Mouse (Mus musculus): Measurements from ENCODE around the gene Krtap5-3. TPM values are rescaled to one million over a fixed set of nuclear protein-coding genes. Genes with fewer than 3 reads are reported as not detected.
"Not testable (repeated sequence)": the region's sequence is repeated elsewhere in the genome, so short reads cannot be mapped to it uniquely, and the experiment has no call there.

The Krtap5-3 gene
- total and polyA plus RNA-seq, 2 experiments from 2014 or later, result not detected

DNA sequence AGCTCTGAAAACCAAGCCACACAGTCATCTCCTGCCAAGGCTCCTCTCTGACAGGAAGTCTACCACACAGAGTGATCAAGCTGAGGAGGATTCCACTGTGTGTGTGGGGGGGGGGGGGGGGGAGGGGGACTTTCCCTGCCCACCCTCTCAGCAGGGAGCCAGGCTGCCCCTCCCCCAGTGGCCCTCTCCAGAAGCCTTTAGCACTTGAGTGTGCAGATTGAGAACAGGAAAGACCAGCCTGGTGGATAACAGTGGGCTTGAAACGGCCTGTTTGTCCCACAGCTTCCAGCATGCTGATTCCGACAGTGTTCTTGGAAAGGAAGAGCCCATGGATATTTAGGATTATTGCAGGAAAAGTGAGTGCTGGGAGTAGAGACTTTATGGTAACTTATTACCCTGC is 23.4 kb downstream of the Krtap5-3 start:
- Histone ChIP-seq H3K27me3 (ENCODE audit: insufficient read depth, low read length) (no peaks in the 10 kb centered on the region), H3K9me3 (ENCODE audit: low read length) (no peaks in the 10 kb centered on the region), H3K4me2 (ENCODE audit: low read depth) (no peak overlapping the region), H3K36me3 (ENCODE audit: insufficient read depth) (no peaks in the 10 kb centered on the region), H3K9ac (no peak overlapping the region), H3K4me3 (ENCODE audit: low read depth, low read length) (no peak overlapping the region), H3K4me1 (ENCODE audit: insufficient read depth) (no peaks in the 10 kb centered on the region), H3K27ac (ENCODE audit: low read depth, low read length) (no peak overlapping the region)
- DNase-seq, result no peak
- 41% methylated on average over 2 of the region's 2 CpGs for WGBS
- ATAC-seq, result no peak
- TF ChIP-seq CTCF (IDR thresholded peaks at IDR 0.05; ENCODE audit: low read depth), result no peak

DNA sequence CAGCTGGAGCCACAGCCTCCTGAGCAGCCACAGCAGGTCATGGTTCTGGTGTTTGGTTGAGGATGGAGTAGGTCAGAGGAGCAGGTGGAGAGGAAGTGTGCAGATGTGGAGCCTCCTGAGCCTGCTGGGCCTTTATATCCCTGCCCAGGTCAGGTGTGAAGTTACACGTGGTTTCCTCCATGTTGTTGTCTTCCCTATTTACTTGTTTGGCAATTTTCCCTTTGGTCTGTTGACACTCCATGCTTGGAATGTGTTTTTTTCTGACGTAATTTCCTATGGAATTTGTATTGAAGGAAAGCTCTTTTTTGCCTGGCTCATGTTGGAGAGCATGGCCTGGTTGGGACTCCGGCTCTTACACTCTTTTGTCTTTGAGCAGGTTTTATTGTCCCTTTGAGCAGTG is 28.7 kb downstream of the Krtap5-3 start, which contains the start of gene Krtap5-5:
TSS of gene Krtap5-5 (minus strand) at position 101 of the 400 bp plus-strand sequence.
- not testable (repeated sequence) for H3K27ac ChIP-seq (ENCODE audit: low read depth, low read length); ATAC-seq; H3K9me3 ChIP-seq (ENCODE audit: low read length); H3K27me3 ChIP-seq (ENCODE audit: insufficient read depth, low read length); H3K4me2 ChIP-seq (ENCODE audit: low read depth); H3K4me1 ChIP-seq (ENCODE audit: insufficient read depth); H3K9ac ChIP-seq; H3K36me3 ChIP-seq (ENCODE audit: insufficient read depth); H3K4me3 ChIP-seq (ENCODE audit: low read depth, low read length); DNase-seq
- 43% methylated on average over 3 of the region's 3 CpGs for WGBS

DNA sequence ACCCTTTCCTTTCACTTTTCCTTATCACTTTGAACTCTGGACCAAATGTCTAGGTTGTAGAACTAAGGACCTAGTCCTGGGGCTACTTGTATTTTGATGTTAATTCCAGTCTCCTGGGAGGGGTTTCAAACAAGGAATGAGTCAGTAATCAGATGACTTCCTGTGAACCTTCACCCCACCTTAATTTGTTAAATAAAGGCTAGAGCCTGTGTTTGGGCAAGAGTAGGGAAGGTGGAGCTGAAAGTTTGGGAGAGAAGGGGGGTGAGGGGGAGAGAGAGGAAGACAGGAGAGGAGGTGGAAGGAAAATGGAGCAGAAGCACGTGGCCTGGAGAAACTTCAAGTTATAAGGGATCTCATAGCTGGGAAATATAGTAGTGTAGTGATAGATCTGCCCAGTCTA is 30.4 kb downstream of the Krtap5-3 start:
- Histone ChIP-seq H3K9me3 (ENCODE audit: low read length) (no peaks in the 10 kb centered on the region), H3K27ac (ENCODE audit: low read depth, low read length) (no peak overlapping the region), H3K4me3 (ENCODE audit: low read depth, low read length) (no peak overlapping the region), H3K36me3 (ENCODE audit: insufficient read depth) (no peaks in the 10 kb centered on the region), H3K9ac (no peak overlapping the region), H3K27me3 (ENCODE audit: insufficient read depth, low read length) (no peaks in the 10 kb centered on the region), H3K4me2 (ENCODE audit: low read depth) (no peak overlapping the region), H3K4me1 (ENCODE audit: insufficient read depth) (no peaks in the 10 kb centered on the region)
- TF ChIP-seq CTCF (IDR thresholded peaks at IDR 0.05; ENCODE audit: low read depth), result no peak
- no peak for ATAC-seq
- 25% methylated on average over 1 of the region's 1 CpGs for WGBS
- no peak for DNase-seq

DNA sequence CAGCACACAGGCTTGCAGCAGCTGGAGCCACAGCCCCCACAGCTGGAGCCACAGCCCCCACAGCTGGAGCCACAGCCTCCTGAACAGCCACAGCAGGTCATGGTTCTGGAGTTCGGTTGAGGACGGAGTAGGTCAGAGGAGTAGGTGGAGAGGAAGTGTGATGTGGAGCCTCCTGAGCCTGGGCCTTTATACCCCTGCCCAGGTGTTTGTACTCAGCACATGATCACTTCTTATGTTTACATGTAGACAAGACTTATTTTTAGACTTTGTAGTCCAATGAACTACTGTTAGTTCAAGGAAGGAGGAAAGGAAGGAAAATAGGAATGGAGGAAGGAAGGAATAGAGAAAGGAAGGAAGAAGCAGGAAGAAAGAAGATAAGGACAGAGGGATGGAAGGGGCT is 39.8 kb downstream of the Krtap5-3 start, which contains the start of gene Gm40460:
TSS of gene Gm40460 (minus strand) at position 101 of the 400 bp plus-strand sequence.
- 55% methylated on average over 2 of the region's 2 CpGs for WGBS
- Histone ChIP-seq H3K4me1 (ENCODE audit: insufficient read depth) (no peaks in the 10 kb centered on the region), H3K36me3 (ENCODE audit: insufficient read depth) (no peaks in the 10 kb centered on the region), H3K9ac (no peak within 1 kb of the TSS), H3K4me2 (ENCODE audit: low read depth) (no peak within 1 kb of the TSS), H3K9me3 (ENCODE audit: low read length) (no peaks in the 10 kb centered on the region), H3K27ac (ENCODE audit: low read depth, low read length) (no peak within 1 kb of the TSS), H3K27me3 (ENCODE audit: insufficient read depth, low read length) (no peaks in the 10 kb centered on the region), H3K4me3 (ENCODE audit: low read depth, low read length) (no peak within 1 kb of the TSS)
- no peak for TF ChIP-seq CTCF (IDR thresholded peaks at IDR 0.05; ENCODE audit: low read depth)
- DNase-seq (no peak), ATAC-seq (no peak)

DNA sequence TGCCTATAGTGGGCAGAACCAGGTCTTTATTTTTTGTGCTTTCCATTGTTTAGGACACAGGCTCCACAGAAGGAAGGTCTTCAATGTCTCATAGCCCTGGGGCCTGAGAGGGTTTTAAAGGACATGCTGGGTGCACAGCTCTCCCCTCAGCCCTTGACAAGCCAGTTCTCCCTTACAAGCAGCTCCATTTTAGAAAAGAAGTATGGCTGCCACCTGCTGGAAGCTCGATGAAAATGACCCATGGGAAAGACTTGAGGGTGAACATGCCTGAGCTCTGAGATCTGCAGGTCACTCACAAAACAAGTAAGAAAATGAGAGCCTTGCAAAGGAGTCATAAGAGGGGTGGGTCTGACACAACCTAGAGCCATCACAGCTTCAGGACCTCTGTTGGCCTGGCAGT is 48.7 kb downstream of the Krtap5-3 start:
- no peak overlapping the region for H3K9ac ChIP-seq
- no peak overlapping the region for H3K27ac ChIP-seq (ENCODE audit: low read depth, low read length)
- H3K4me1 ChIP-seq (ENCODE audit: insufficient read depth), result no peaks in the 10 kb centered on the region
- H3K4me2 ChIP-seq (ENCODE audit: low read depth), result no peak overlapping the region
- peak; percentile 50 for DNase-seq
- no peaks in the 10 kb centered on the region for H3K27me3 ChIP-seq (ENCODE audit: insufficient read depth, low read length)
- TF ChIP-seq CTCF (IDR thresholded peaks at IDR 0.05; ENCODE audit: low read depth), result peak; percentile 71
- no peaks in the 10 kb centered on the region for H3K36me3 ChIP-seq (ENCODE audit: insufficient read depth)
- no peak overlapping the region for H3K4me3 ChIP-seq (ENCODE audit: low read depth, low read length)
- 0% methylated on average over 1 of the region's 1 CpGs for WGBS
- no peak for ATAC-seq
- H3K9me3 ChIP-seq (ENCODE audit: low read length), result no peaks in the 10 kb centered on the region

Other genes with a start within 250 kb of the Krtap5-3 start
- gene Mob2, start 140.3 kb upstream of the Krtap5-3 start, total RNA-seq (2014; rRNA removed), result 37.8 and 42.5 TPM in 2 replicates
- 39.8 and 39.9 TPM in 2 replicates for gene Mob2, start 140.3 kb upstream of the Krtap5-3 start, polyA plus RNA-seq (2015; fragmentation: Nextera tagmentation; extraction: Ambion mirVana)
- 78.0 and 92.6 TPM in 2 replicates for gene Dusp8, start 105.5 kb upstream of the Krtap5-3 start, total RNA-seq (2014; rRNA removed)
- 79.2 and 106 TPM in 2 replicates for gene Dusp8, start 105.5 kb upstream of the Krtap5-3 start, polyA plus RNA-seq (2015; fragmentation: Nextera tagmentation; extraction: Ambion mirVana)
- not detected in 2 replicates for gene Gm45618, start 80.6 kb upstream of the Krtap5-3 start, total RNA-seq (2014; rRNA removed)
- gene Gm45618, start 80.6 kb upstream of the Krtap5-3 start, polyA plus RNA-seq (2015; fragmentation: Nextera tagmentation; extraction: Ambion mirVana), result 0.24 TPM in 1 of 2 replicates, not detected in the other
- not detected in 2 replicates for gene Gm39115, start 65.3 kb upstream of the Krtap5-3 start, total RNA-seq (2014; rRNA removed)
- not detected in 2 replicates for gene Gm39115, start 65.3 kb upstream of the Krtap5-3 start, polyA plus RNA-seq (2015; fragmentation: Nextera tagmentation; extraction: Ambion mirVana)
- gene Gm45337, start 56.8 kb upstream of the Krtap5-3 start, total RNA-seq (2014; rRNA removed), result not detected in 2 replicates
- not detected in 2 replicates for gene Gm45337, start 56.8 kb upstream of the Krtap5-3 start, polyA plus RNA-seq (2015; fragmentation: Nextera tagmentation; extraction: Ambion mirVana)
- not detected in 2 replicates for gene Gm29735, start 44.3 kb upstream of the Krtap5-3 start, total RNA-seq (2014; rRNA removed)
- gene Gm29735, start 44.3 kb upstream of the Krtap5-3 start, polyA plus RNA-seq (2015; fragmentation: Nextera tagmentation; extraction: Ambion mirVana), result not detected in 2 replicates
- gene Gm4553, start 35.6 kb upstream of the Krtap5-3 start, total RNA-seq (2014; rRNA removed), result not detected in 2 replicates
- gene Gm4553, start 35.6 kb upstream of the Krtap5-3 start, polyA plus RNA-seq (2015; fragmentation: Nextera tagmentation; extraction: Ambion mirVana), result not detected in 2 replicates
- 0.08 TPM in 1 of 2 replicates, not detected in the other for gene Krtap5-2, start 25.4 kb upstream of the Krtap5-3 start, total RNA-seq (2014; rRNA removed)
- gene Krtap5-2, start 25.4 kb upstream of the Krtap5-3 start, polyA plus RNA-seq (2015; fragmentation: Nextera tagmentation; extraction: Ambion mirVana), result not detected in 2 replicates
- not detected in 2 replicates for gene Gm10153, start 11.0 kb upstream of the Krtap5-3 start, total RNA-seq (2014; rRNA removed)
- not detected in 2 replicates for gene Gm10153, start 11.0 kb upstream of the Krtap5-3 start, polyA plus RNA-seq (2015; fragmentation: Nextera tagmentation; extraction: Ambion mirVana)
- not detected in 2 replicates for gene Gm7579, start 10.5 kb downstream of the Krtap5-3 start, total RNA-seq (2014; rRNA removed)
- gene Gm7579, start 10.5 kb downstream of the Krtap5-3 start, polyA plus RNA-seq (2015; fragmentation: Nextera tagmentation; extraction: Ambion mirVana), result not detected in 2 replicates
- not detected in 2 replicates for gene Krtap5-5, start 28.6 kb downstream of the Krtap5-3 start, total RNA-seq (2014; rRNA removed)
- not detected in 2 replicates for gene Krtap5-5, start 28.6 kb downstream of the Krtap5-3 start, polyA plus RNA-seq (2015; fragmentation: Nextera tagmentation; extraction: Ambion mirVana)
- not detected in 2 replicates for gene Gm40460, start 39.7 kb downstream of the Krtap5-3 start, total RNA-seq (2014; rRNA removed)
- not detected in 2 replicates for gene Gm40460, start 39.7 kb downstream of the Krtap5-3 start, polyA plus RNA-seq (2015; fragmentation: Nextera tagmentation; extraction: Ambion mirVana)
- not detected in 2 replicates for gene Gm2431, start 57.0 kb downstream of the Krtap5-3 start, total RNA-seq (2014; rRNA removed)
- not detected in 2 replicates for gene Gm2431, start 57.0 kb downstream of the Krtap5-3 start, polyA plus RNA-seq (2015; fragmentation: Nextera tagmentation; extraction: Ambion mirVana)
- gene Gm4559, start 73.0 kb downstream of the Krtap5-3 start, total RNA-seq (2014; rRNA removed), result not detected in 2 replicates
- gene Gm4559, start 73.0 kb downstream of the Krtap5-3 start, polyA plus RNA-seq (2015; fragmentation: Nextera tagmentation; extraction: Ambion mirVana), result not detected in 2 replicates
- not detected in 2 replicates for gene Krtap5-1, start 95.8 kb downstream of the Krtap5-3 start, total RNA-seq (2014; rRNA removed)
- gene Krtap5-1, start 95.8 kb downstream of the Krtap5-3 start, polyA plus RNA-seq (2015; fragmentation: Nextera tagmentation; extraction: Ambion mirVana), result not detected in 2 replicates
- not detected in 2 replicates for gene Krtap5-4, start 102.2 kb downstream of the Krtap5-3 start, total RNA-seq (2014; rRNA removed)
- not detected in 2 replicates for gene Krtap5-4, start 102.2 kb downstream of the Krtap5-3 start, polyA plus RNA-seq (2015; fragmentation: Nextera tagmentation; extraction: Ambion mirVana)
- 5.6 and 6.6 TPM in 2 replicates for gene Ifitm10, start 172.4 kb downstream of the Krtap5-3 start, total RNA-seq (2014; rRNA removed)
- 10.2 and 13.0 TPM in 2 replicates for gene Ifitm10, start 172.4 kb downstream of the Krtap5-3 start, polyA plus RNA-seq (2015; fragmentation: Nextera tagmentation; extraction: Ambion mirVana)
- gene Gm49369, start 181.3 kb downstream of the Krtap5-3 start, total RNA-seq (2014; rRNA removed), result 21.2 and 45.2 TPM in 2 replicates
- gene Gm49369, start 181.3 kb downstream of the Krtap5-3 start, polyA plus RNA-seq (2015; fragmentation: Nextera tagmentation; extraction: Ambion mirVana), result 0.60 TPM in 1 of 2 replicates, not detected in the other
- gene Ctsd, start 186.7 kb downstream of the Krtap5-3 start, total RNA-seq (2014; rRNA removed), result 243 and 366 TPM in 2 replicates
- 313 and 338 TPM in 2 replicates for gene Ctsd, start 186.7 kb downstream of the Krtap5-3 start, polyA plus RNA-seq (2015; fragmentation: Nextera tagmentation; extraction: Ambion mirVana)
- gene Syt8, start 233.5 kb downstream of the Krtap5-3 start, total RNA-seq (2014; rRNA removed), result not detected in 2 replicates
- not detected in 2 replicates for gene Syt8, start 233.5 kb downstream of the Krtap5-3 start, polyA plus RNA-seq (2015; fragmentation: Nextera tagmentation; extraction: Ambion mirVana)
- 0.33 and 2.8 TPM in 2 replicates for gene Tnni2, start 240.4 kb downstream of the Krtap5-3 start, total RNA-seq (2014; rRNA removed)
- 0.21 and 1.5 TPM in 2 replicates for gene Tnni2, start 240.4 kb downstream of the Krtap5-3 start, polyA plus RNA-seq (2015; fragmentation: Nextera tagmentation; extraction: Ambion mirVana)